In genomic region chr8:127501756-127502155, GRCm38 (mm10) we compare ENCODE assay signal across 25 mouse cellular contexts.
DNase-seq lines count a peak whose midpoint lies in the region; ATAC-seq lines count a peak whose summit lies in the region.
"Had no signal": no experiment of that assay in that cellular context is flagged by ENCODE, and none has a peak within 500 bp of the region (broad histone marks: within the 10 kb centered on the region; RNA-seq: fewer than 3 reads in every experiment).

No protein-coding gene starts in this region.

- H3K4me1 ChIP-seq in liver, embryonic 11.5 days (replicated peaks; ENCODE audit: control insufficient read depth, insufficient read depth, low read length), result peaks cover 20% of the 10 kb centered on the region
- peaks cover 26% of the 10 kb centered on the region for H3K4me1 ChIP-seq in forebrain, embryonic 15.5 days
- H3K4me1 ChIP-seq: intestine, embryonic 15.5 days had no signal

- no peak for DNase-seq in liver, embryonic 11.5 days (ENCODE audit: low spot score)
- DNase-seq in liver, result no peak
- DNase-seq in thymus, postnatal 10 days (ENCODE audit: low spot score in 2 of 2), result peak; percentile 6 to 22
- no peak for DNase-seq in spleen, postnatal 36 days (ENCODE audit: low spot score in 2 of 2)
- no peak for DNase-seq in urinary bladder, adult 18-20 months (ENCODE audit: low spot score in 2 of 2)
- DNase-seq: adrenal gland, postnatal 14 days; cerebellum, adult 8-10 months; cerebellum, postnatal 36 days; gastrocnemius, postnatal 10 days; heart, adult 18-20 months; heart, postnatal 14 days; kidney, postnatal 4 days; liver, postnatal 0 days had no signal

- 0 out of 2 replicates have a peak, but pooled peaks have one; percentile 42 for ATAC-seq in liver, embryonic 11.5 days (replicated peaks; ENCODE audit: low FRiP score)
- peak; percentile 42 for ATAC-seq in inflammation-experienced regulatory T-cells, adult 6 months
- ATAC-seq in forebrain, embryonic 15.5 days (replicated peaks), result no peak
- ATAC-seq: forebrain, embryonic 14.5 days; intestine, embryonic 15.5 days; liver, postnatal 0 days; lung, postnatal 0 days had no signal

- no peak overlapping the region for H3K4me3 ChIP-seq in liver, embryonic 11.5 days (ENCODE audit: low read depth, low read length)
- H3K4me3 ChIP-seq in forebrain, embryonic 15.5 days, result no peak overlapping the region
- H3K4me3 ChIP-seq: embryonic facial prominence, embryonic 15.5 days; heart, embryonic 12.5 days; intestine, embryonic 15.5 days; limb, embryonic 10.5 days; midbrain, embryonic 12.5 days had no signal

- no peaks in the 10 kb centered on the region for H3K27me3 ChIP-seq in liver, embryonic 11.5 days (replicated peaks; ENCODE audit: control insufficient read depth, insufficient read depth, low read length)
- H3K27me3 ChIP-seq in forebrain, embryonic 15.5 days, result no peaks in the 10 kb centered on the region
- H3K27me3 ChIP-seq: embryonic facial prominence, embryonic 15.5 days; heart, embryonic 12.5 days; intestine, embryonic 15.5 days; midbrain, embryonic 12.5 days had no signal

- H3K27ac ChIP-seq in liver, embryonic 11.5 days (ENCODE audit: low read depth, low read length), result no peak overlapping the region
- no peak overlapping the region for H3K27ac ChIP-seq in forebrain, embryonic 15.5 days (replicated peaks)
- H3K27ac ChIP-seq: embryonic facial prominence, embryonic 15.5 days; hindbrain, embryonic 14.5 days; intestine, embryonic 15.5 days; limb, embryonic 10.5 days; macrophage; midbrain, embryonic 12.5 days; stomach, postnatal 0 days had no signal

- H3K9me3 ChIP-seq in liver, embryonic 11.5 days (ENCODE audit: control insufficient read depth, low read length), result no peaks in the 10 kb centered on the region
- no peaks in the 10 kb centered on the region for H3K9me3 ChIP-seq in forebrain, embryonic 15.5 days
- H3K9me3 ChIP-seq: embryonic facial prominence, embryonic 15.5 days; heart, embryonic 12.5 days; intestine, embryonic 15.5 days; limb, embryonic 10.5 days; midbrain, embryonic 12.5 days had no signal

- no peak overlapping the region for H3K9ac ChIP-seq in liver, embryonic 11.5 days (ENCODE audit: low read depth, low read length)
- no peak overlapping the region for H3K9ac ChIP-seq in forebrain, embryonic 15.5 days (replicated peaks)
- H3K9ac ChIP-seq: embryonic facial prominence, embryonic 15.5 days; heart, embryonic 12.5 days; hindbrain, embryonic 14.5 days; intestine, embryonic 15.5 days; liver, postnatal 0 days; midbrain, embryonic 12.5 days had no signal

- H3K4me2 ChIP-seq in liver, embryonic 11.5 days, result no peak overlapping the region
- no peak overlapping the region for H3K4me2 ChIP-seq in forebrain, embryonic 15.5 days (replicated peaks)
- H3K4me2 ChIP-seq: embryonic facial prominence, embryonic 15.5 days; heart, embryonic 12.5 days; hindbrain, embryonic 14.5 days; intestine, embryonic 15.5 days; midbrain, embryonic 12.5 days had no signal

- WGBS in liver, embryonic 11.5 days, result 35% methylated on average over 1 of the region's 1 CpGs
- 97% methylated on average over 1 of the region's 1 CpGs for WGBS in forebrain, embryonic 15.5 days

- no peaks in the 10 kb centered on the region for H3K36me3 ChIP-seq in liver, embryonic 11.5 days (ENCODE audit: control insufficient read depth, insufficient read depth, low read length)
- no peaks in the 10 kb centered on the region for H3K36me3 ChIP-seq in forebrain, embryonic 15.5 days
- H3K36me3 ChIP-seq: embryonic facial prominence, embryonic 15.5 days; heart, embryonic 12.5 days; intestine, embryonic 15.5 days; limb, embryonic 10.5 days; midbrain, embryonic 12.5 days had no signal

Comparison
In these comparisons a context has a peak if more than half of its experiments do, and no peak if none do; other contexts are left out.
1. DNase-seq: peak in thymus, postnatal 10 days (2 of 2); none in liver, embryonic 11.5 days (single experiment), liver (single experiment), spleen, postnatal 36 days (0 of 2) and urinary bladder, adult 18-20 months (0 of 2).